Mouse (Mus musculus) T-helper 17 cell (primary cell): Measurements from ENCODE around the gene Mettl16.

Source experiments
- in situ Hi-C, 2 experiments: fragments of 300-600 bp; cut with MboI, MseI; formaldehyde crosslinking; loops; 1 replicate in 1 of 2; 2 replicates in 1 of 2; pipeline ENCODE4 v1.15.1; 2025; ENCODE audit warnings: high pct_unique_total_duplicates in 2 of 2

Gene Mettl16

GRCm38 (mm10) chr11:74770595-74771207, at the start of gene Mettl16:
TSS of gene Mettl16 (plus strand) at chr11:74770830.
- in situ Hi-C loops, result no loop called here

DNA sequence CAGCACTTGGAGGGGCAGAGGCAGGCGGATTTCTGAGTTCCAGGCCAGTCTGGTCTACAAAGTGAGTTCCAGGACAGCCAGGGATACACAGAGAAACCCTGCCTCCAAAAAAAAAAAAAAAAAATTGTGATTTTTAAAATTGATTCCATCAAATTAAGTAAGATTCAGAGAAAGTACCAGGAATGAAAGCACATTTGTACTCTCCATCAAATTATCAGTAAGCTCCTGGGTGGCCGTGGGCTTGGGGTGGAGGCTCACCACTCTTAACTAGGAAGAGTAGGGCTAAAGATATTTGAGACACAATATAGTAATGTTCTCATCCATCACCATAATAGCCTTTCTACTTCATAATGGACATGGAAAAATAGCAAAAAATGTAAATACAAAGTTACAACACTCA, 49.5 kb upstream of the Mettl16 start:
- in situ Hi-C loops, result loop anchor here in 1 of 2 experiments (10.0 kb wide), 1 partner anchor 1044 kb away; no protein-coding TSS in a partner anchor

- in situ Hi-C loops, result loop anchor here in 1 of 2 experiments (10.0 kb wide), 1 partner anchor 1043 kb away; no protein-coding TSS in a partner anchor
Observed at GRCm38 (mm10) chr11:74721971-74722370, 48.7 kb upstream of the Mettl16 start.

DNA sequence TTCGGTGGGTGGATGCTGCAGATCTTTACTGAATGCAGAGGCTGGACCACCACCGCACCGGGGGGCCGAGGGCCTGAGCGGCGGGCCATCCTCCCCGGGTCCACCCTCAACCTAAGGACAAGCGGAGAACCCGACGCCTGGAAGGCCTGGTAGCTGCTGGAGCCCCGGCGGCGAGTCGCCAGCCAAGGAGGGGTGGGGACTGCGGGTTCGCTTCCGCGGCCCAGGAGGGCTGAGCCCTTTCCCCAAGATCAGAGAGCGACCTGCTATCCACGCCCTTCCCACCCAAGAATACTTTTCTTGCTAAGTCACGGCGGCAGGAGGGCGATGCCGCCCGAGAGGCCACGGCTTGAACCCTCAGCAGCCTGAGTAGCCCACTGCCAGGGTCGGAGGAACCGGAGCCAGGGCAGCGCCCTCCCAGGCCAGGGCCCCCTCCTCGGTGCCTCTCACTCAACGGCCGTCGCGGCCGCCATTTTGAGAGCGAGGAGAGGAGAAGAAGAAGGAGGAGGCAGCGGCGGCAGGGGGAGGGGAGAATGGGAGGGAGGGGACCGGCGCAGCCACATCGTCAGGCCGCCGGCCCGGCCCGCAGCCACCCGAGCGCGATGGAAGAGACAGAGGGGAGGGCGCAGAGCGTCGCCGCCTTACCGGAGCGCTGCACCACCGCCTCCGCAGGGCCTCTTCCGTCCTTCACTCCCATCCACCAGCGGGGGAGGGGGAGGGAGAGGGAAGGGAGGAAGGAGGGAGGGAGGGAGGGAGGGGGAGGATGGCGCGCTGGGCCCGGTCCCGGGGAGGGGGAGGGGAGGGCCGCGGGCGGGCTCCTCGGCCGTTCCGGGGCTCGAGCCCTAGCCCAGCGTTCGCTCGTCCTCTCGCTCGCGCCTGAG, 47.0 kb upstream of the Mettl16 start:
- in situ Hi-C loops, result loop anchor here in 1 of 2 experiments (10.0 kb wide), 1 partner anchor 1041 kb away; no protein-coding TSS in a partner anchor

DNA sequence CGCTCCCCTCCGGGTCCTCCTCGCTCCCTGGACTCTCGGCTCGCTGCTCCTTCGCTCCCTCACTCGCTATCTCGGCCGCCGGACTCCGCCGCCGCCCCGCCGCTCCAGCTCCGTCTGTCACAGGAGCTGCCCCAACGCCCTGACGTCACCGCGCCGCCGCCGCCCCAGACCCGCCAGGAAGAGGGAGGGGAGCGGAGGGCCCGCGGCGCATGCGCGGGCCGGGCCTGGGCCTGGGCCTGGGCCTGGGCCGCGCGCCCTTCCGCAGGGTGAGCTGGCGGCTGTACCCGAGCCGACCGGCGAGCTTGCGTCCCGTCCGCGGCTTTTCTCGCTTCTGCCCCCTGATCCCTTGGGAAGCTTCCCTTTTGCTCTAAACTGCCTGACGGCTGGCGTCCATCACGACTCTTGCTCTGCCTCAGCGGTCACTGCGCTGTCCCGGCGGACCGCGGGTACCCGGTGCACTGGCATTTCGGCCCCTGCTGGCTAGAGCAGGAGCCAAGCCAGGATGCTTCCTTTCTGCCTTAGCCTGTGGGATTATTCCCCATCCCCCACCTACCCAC, 46.3 kb upstream of the Mettl16 start, which contains the start of gene Pafah1b1:
Gene Pafah1b1 (minus strand): TSS at position 436 of the 557 bp plus-strand sequence.
- in situ Hi-C loops, result loop anchor here in 1 of 2 experiments (10.0 kb wide), 1 partner anchor 1040 kb away; no protein-coding TSS in a partner anchor

DNA sequence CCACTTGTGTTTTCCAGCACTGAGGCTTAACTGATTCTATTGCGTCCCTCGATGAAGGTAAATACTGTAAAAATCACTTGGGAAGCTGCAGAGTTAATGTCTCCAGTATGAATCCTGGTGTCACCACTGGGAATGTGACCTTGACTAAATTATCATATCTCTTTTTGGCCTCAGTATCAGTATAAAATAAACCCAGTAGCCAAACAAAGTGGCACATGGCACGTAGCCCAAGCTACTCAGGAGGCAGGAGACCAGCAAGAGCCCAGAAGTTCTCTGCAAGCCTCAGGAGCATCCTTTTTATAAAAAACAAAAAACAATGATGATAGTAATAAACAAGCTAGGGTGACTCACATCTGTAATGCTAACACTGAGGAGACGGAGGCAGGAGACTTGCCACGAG, 45.4 kb upstream of the Mettl16 start:
- in situ Hi-C loops, result loop anchor here in 1 of 2 experiments (10.0 kb wide), 1 partner anchor 1040 kb away; no protein-coding TSS in a partner anchor

DNA sequence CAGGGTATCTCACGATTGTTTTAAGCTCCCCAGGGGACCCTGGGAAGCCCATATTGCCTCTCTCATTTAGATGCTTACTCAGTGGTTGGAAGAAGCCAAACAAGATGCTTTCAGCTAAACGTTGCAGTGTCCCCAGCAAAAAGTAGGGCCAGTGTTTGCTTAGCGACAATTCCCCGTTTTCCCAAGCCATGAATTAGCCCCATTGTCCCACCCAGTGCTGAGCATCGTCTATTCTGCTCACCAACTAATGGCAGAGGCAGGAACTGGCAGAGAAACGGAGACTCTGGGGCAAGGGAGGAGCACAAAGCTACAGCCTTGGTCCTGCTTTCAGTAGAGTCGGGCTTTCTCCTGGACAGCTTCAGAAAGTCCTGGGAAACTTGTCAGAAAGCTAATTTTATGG, 35.7 kb upstream of the Mettl16 start:
- in situ Hi-C loops, result no loop called here

GRCm38 (mm10) chr11:74737861-74738260, 32.8 kb upstream of the Mettl16 start:
- in situ Hi-C loops, result no loop called here

DNA sequence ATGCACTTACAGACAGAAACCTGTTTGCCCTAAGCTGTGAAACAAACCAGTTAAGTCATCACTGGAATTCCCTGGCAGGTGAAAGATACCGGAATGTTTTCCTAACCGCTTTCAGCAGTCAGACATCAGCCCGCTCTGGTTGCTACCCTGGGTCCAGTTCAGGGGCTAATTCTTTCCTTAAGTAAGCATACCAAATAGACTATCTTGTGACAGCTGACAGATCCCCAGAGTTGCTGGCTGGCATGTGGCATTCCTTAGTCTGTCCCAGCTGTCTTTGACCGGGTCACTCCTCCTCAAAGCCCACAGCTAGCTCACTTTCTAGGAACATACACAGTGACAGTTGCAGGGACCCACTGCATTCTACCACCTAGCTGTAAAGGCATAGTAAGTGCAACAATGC, 22.6 kb upstream of the Mettl16 start:
- in situ Hi-C loops, result no loop called here

DNA sequence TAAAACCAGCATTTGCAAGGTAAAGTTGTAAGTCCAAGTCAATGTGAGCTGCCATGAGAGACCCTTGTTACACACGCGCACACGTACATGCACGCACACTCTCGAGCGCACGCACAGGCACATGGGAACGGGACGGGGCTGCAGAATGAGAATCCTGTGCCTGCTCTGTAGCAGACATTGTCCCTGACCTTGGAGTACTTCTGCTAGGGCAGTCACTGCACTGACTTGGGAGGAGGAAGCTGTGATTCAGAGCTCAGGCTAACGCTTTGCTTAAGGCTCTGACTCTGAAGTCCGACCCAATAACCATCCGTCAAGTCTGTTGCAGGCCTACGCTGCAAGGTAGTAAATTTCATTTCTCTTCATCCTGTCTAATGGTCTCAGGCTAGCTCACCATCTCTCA, 21.4 kb upstream of the Mettl16 start:
- in situ Hi-C loops, result no loop called here

- in situ Hi-C loops, result no loop called here
Observed at GRCm38 (mm10) chr11:74750662-74751351, 19.8 kb upstream of the Mettl16 start.

DNA sequence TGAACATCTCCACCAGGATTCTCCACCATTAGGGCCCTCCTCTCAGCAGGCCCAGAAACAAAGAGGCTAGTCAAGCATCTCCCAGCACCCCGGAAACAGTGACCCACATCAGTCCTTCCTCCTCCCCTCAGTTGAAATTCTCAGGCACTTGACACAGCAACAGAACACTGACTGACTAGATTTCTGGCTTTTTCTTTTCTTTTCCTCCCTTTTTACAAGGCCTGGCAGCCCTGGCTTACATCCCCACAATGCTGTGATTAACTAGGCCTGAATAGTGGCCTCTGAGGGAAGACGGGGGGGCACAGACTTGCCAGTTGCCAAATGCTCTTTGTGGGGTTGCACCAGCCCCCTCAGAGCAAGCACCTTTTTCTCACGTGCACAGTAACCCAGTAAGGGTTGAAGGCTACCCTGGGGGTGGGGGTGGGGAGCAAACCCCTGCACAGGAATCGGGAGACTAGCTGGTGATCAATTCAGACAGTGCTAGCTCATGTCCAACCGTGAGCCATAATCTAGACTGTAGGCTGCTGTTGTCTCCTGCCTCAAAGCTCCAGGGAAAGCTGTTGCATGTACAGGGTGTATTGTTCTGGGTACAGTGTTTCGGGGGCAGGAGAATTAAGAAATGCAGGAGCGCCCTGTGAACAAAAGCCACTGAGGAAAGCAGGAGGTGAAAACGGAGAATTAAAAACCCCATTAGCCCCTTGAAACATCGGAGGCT, 19.1 kb upstream of the Mettl16 start:
- in situ Hi-C loops, result no loop called here

DNA sequence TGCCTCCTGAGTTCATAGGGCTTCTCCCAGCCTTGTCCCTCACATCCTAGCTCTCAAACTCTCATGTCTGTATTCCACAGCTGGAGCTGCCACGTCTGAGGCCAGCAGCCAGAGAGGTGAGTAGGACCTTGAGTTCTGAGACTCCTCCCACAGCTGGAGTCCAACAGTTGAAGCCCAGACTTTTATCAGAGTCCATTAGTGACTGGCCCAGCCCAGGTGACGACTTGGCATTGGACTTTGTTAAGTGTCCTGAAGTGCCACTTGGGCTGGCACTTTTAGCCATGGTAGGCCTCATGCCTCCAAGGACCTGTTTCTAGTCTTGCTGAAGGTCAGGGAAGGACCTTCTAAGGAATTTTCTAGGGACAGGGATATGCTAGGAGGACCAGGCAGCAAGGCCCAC, 14.0 kb upstream of the Mettl16 start:
- in situ Hi-C loops, result no loop called here

- in situ Hi-C loops, result no loop called here
Observed at GRCm38 (mm10) chr11:74761011-74761705, 9.5 kb upstream of the Mettl16 start.

- in situ Hi-C loops, result no loop called here
Observed at GRCm38 (mm10) chr11:74763960-74764625, 6.5 kb upstream of the Mettl16 start.

GRCm38 (mm10) chr11:74767469-74767868, 3.2 kb upstream of the Mettl16 start:
- in situ Hi-C loops, result no loop called here

GRCm38 (mm10) chr11:74768045-74768444, 2.6 kb upstream of the Mettl16 start:
- in situ Hi-C loops, result no loop called here

DNA sequence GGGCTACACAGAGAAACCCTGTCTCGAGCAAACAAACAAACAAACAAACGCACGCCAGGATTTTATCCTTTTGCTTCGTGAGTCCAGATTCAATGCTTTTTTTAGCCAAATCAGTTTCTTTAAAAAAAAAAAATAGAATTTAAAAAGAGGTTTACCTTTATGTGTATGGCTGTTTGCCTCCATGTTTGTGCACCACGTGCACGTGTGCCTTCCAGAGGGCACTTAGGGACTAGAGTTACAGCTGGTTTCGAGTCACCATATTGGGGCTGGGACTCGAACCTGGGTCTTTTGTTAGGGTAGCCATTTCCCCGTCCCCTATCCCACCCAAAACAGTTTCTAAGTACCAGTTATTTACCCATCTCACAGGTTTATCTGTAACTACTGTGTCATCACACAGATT, 593 bp upstream of the Mettl16 start:
- in situ Hi-C loops, result no loop called here

DNA sequence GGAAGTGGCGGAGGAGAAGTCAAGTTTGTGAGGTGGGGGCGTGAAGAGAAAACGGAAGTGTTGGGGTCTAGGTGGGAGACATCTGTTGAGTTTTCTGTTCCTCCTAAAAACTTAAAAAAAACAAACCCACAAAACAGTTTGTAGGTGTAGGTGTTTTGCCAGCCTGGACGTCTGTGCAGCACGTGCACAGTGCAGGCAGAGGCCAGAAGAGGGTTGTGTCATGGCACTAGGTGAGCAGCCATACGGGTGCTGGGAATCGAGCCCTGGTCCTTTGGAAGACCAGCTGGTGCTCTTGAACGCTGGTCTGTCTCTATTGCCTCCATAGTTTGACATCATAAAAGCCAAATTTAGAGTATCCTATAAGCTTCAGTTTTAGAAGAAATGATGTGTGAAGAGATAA, 604 bp downstream of the Mettl16 start:
- in situ Hi-C loops, result no loop called here

DNA sequence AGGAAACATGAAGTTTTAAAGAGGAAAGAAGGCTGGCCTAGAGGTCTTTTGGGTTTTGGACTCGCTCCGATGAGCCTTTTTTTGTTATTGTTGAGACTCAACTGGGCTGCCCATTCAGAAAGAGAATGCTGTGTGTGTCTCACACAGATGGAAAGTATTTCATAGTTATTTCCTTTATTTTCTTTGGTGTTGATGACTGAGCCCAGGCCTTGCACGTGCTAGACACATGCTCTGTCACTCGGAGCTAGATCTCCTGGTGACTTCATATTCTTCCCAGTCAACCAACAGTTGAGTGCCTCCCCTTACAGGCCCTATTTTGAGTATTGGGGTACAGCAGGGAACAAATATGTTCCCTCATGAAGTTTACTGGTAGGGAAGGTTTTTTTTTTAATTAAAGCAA, 1.0 kb downstream of the Mettl16 start:
- in situ Hi-C loops, result no loop called here
